Mouse (Mus musculus) stomach, embryonic 16.5 days (tissue): ENCODE data around the gene Arl5a. TPM values are rescaled to one million over a fixed set of nuclear protein-coding genes. Genes with fewer than 3 reads are reported as not detected.

ENCODE experiments used
- ATAC-seq: fragments of 200-750 bp; cut with Nextera tagmentation; 2 replicates; pipeline ENCODE4 v1.8.0; 2017; ENCODE audit warnings: moderate number of reproducible peaks, moderate TSS enrichment; ENCODE audit not compliant: insufficient read depth, low FRiP score
- H3K27ac ChIP-seq: fragments of 300-500 bp; sonication (generic); 2 replicates; pipeline ENCODE4 v1.5.1; 2014; ENCODE audit warnings: low read length
- H3K27me3 ChIP-seq: fragments of 300-500 bp; sonication (generic); 2 replicates; pipeline ENCODE4 v1.6.1; 2014; ENCODE audit warnings: low read length, control low read depth, mixed read lengths; ENCODE audit not compliant: control insufficient read depth, insufficient read depth
- H3K36me3 ChIP-seq: fragments of 300-500 bp; sonication (generic); 2 replicates; pipeline ENCODE4 v1.6.1; 2014; ENCODE audit warnings: low read length; ENCODE audit not compliant: control insufficient read depth, insufficient read depth
- H3K4me1 ChIP-seq: fragments of 300-500 bp; sonication (generic); 2 replicates; pipeline ENCODE4 v1.6.1; 2014; ENCODE audit warnings: low read length, control low read depth, mixed read lengths; ENCODE audit not compliant: control insufficient read depth, insufficient read depth
- H3K4me2 ChIP-seq: fragments of 300-500 bp; sonication (generic); 2 replicates; pipeline ENCODE4 v1.6.1; 2014; ENCODE audit warnings: low read depth, low read length, mixed read lengths
- H3K4me3 ChIP-seq: fragments of 300-500 bp; sonication (generic); replicated peaks from 2 replicates; pipeline ENCODE4 v1.5.1; 2014; ENCODE audit warnings: mild to moderate bottlenecking, low read length
- H3K9ac ChIP-seq: fragments of 300-500 bp; sonication (generic); 2 replicates; pipeline ENCODE4 v1.6.1; 2014; ENCODE audit warnings: low read length
- H3K9me3 ChIP-seq: fragments of 300-500 bp; sonication (generic); replicated peaks from 2 replicates; pipeline ENCODE4 v1.6.1; 2016; ENCODE audit warnings: low read length, control low read depth; ENCODE audit not compliant: control insufficient read depth
- WGBS: fragments of 180-500 bp; shearing (Covaris S2); extraction: QIAGEN DNeasy Blood & Tissue Kit; methylation state at CpG from one replicate; pipeline ENCODE4 v1.1.7; 2014; 5-methylcytosine and 5-hydroxymethylcytosine counted together
- polyA plus RNA-seq: library from polyadenylated mRNA; unstranded; fragments of >200 nt; fragmentation: Nextera tagmentation; extraction: Ambion mirVana; gene quantifications from 2 replicates; pipeline ENCODE4 v1.2.1, GENCODE M21; 2015

Arl5a gene
- polyA plus RNA-seq, 1 experiment from 2014 or later: 25.1 TPM

GRCm38 (mm10) chr2:52425523-52425795 is 758 bp upstream of the Arl5a start:
- Histone ChIP-seq H3K27ac (peak overlapping the region; percentile 71), H3K4me2 (peak overlapping the region; percentile 80), H3K4me1 (peaks cover 12% of the 10 kb centered on the region), H3K36me3 (no peaks in the 10 kb centered on the region), H3K4me3 (peak overlapping the region; percentile 94), H3K9ac (peak overlapping the region; percentile 97), H3K27me3 (no peaks in the 10 kb centered on the region), H3K9me3 (no peaks in the 10 kb centered on the region)
- 11% methylated on average over 10 of the region's 10 CpGs for WGBS
- no peak for ATAC-seq

GRCm38 (mm10) chr2:52424248-52424728 is 413 bp downstream of the Arl5a start:
- Histone ChIP-seq H3K4me1 (peaks cover 12% of the 10 kb centered on the region), H3K27me3 (no peaks in the 10 kb centered on the region), H3K9ac (peak overlapping the region; percentile 97), H3K4me3 (peak overlapping the region; percentile 94), H3K27ac (peak overlapping the region; percentile 85), H3K4me2 (peak overlapping the region; percentile 57), H3K9me3 (no peaks in the 10 kb centered on the region), H3K36me3 (no peaks in the 10 kb centered on the region)
- WGBS: under 1% methylated on average over 42 of the region's 42 CpGs
- ATAC-seq: peak; percentile 74

- H3K4me3 ChIP-seq: peak overlapping the region; percentile 94
- 3% methylated on average over 15 of the region's 16 CpGs for WGBS
- H3K27me3 ChIP-seq: no peaks in the 10 kb centered on the region
- ATAC-seq: no peak
- peaks cover 12% of the 10 kb centered on the region for H3K4me1 ChIP-seq
- no peak overlapping the region for H3K27ac ChIP-seq
- H3K4me2 ChIP-seq: peak overlapping the region; percentile 57
- H3K9me3 ChIP-seq: no peaks in the 10 kb centered on the region
- no peaks in the 10 kb centered on the region for H3K36me3 ChIP-seq
- H3K9ac ChIP-seq: peak overlapping the region; percentile 97
Measured at GRCm38 (mm10) chr2:52423611-52424247, 972 bp downstream of the Arl5a start.

GRCm38 (mm10) chr2:52422871-52423610 is 1.7 kb downstream of the Arl5a start:
- H3K4me1 ChIP-seq: peaks cover 12% of the 10 kb centered on the region
- H3K27me3 ChIP-seq: no peaks in the 10 kb centered on the region
- no peaks in the 10 kb centered on the region for H3K36me3 ChIP-seq
- H3K4me2 ChIP-seq: peak overlapping the region; percentile 57
- H3K9me3 ChIP-seq: no peaks in the 10 kb centered on the region
- no peak for ATAC-seq
- 35% methylated on average over 8 of the region's 8 CpGs for WGBS
- H3K9ac ChIP-seq: 0 out of 2 replicates have a peak overlapping the region, but pooled peaks have one; percentile 46
- no peak overlapping the region for H3K27ac ChIP-seq
- H3K4me3 ChIP-seq: peak overlapping the region; percentile 94

GRCm38 (mm10) chr2:52421197-52421596 is 3.5 kb downstream of the Arl5a start:
- H3K4me3 ChIP-seq: no peak overlapping the region
- no peak for ATAC-seq
- H3K4me2 ChIP-seq: 0 out of 2 replicates have a peak overlapping the region, but pooled peaks have one; percentile 21
- H3K27me3 ChIP-seq: no peaks in the 10 kb centered on the region
- peaks cover under 1% of the 10 kb centered on the region; the same call in 1 of the 2 replicates for H3K36me3 ChIP-seq
- peak overlapping the region; percentile 5; the same call in 1 of the 2 replicates for H3K27ac ChIP-seq
- peaks cover 12% of the 10 kb centered on the region for H3K4me1 ChIP-seq
- WGBS: 51% methylated on average over 6 of the region's 6 CpGs
- no peak overlapping the region for H3K9ac ChIP-seq
- H3K9me3 ChIP-seq: no peaks in the 10 kb centered on the region

- Histone ChIP-seq H3K27ac (no peak overlapping the region), H3K27me3 (no peaks in the 10 kb centered on the region), H3K36me3 (peaks cover 11% of the 10 kb centered on the region), H3K9ac (no peak overlapping the region), H3K4me2 (no peak overlapping the region), H3K9me3 (peaks cover 3% of the 10 kb centered on the region; the same call in 1 of the 2 replicates), H3K4me3 (no peak overlapping the region), H3K4me1 (peaks cover 12% of the 10 kb centered on the region)
- 83% methylated on average over 7 of the region's 7 CpGs for WGBS
- no peak for ATAC-seq
Measured at GRCm38 (mm10) chr2:52420001-52420710, 4.5 kb downstream of the Arl5a start.

GRCm38 (mm10) chr2:52419295-52419694 is 5.4 kb downstream of the Arl5a start:
- Histone ChIP-seq H3K4me1 (peaks cover 12% of the 10 kb centered on the region), H3K36me3 (peaks cover 11% of the 10 kb centered on the region), H3K27me3 (no peaks in the 10 kb centered on the region), H3K9ac (no peak overlapping the region), H3K9me3 (peaks cover 3% of the 10 kb centered on the region; the same call in 1 of the 2 replicates), H3K4me2 (no peak overlapping the region), H3K4me3 (no peak overlapping the region), H3K27ac (no peak overlapping the region)
- ATAC-seq: no peak
- WGBS: 73% methylated on average over 6 of the region's 6 CpGs

GRCm38 (mm10) chr2:52412524-52413037 is 12.1 kb downstream of the Arl5a start:
- no peaks in the 10 kb centered on the region for H3K4me1 ChIP-seq
- peaks cover 52% of the 10 kb centered on the region for H3K36me3 ChIP-seq
- no peak for ATAC-seq
- no peaks in the 10 kb centered on the region for H3K27me3 ChIP-seq
- H3K9ac ChIP-seq: no peak overlapping the region
- H3K4me2 ChIP-seq: no peak overlapping the region
- H3K9me3 ChIP-seq: peaks cover 26% of the 10 kb centered on the region
- 95% methylated on average over 5 of the region's 5 CpGs for WGBS
- no peak overlapping the region for H3K4me3 ChIP-seq
- no peak overlapping the region for H3K27ac ChIP-seq
